Mouse (Mus musculus): ENCODE measurements at regions not wholly inside any gene's neighbourhood (a gene's known extent, or its start where the extent isn't known, plus 50 kb on each side); places are given as distances from the start of the nearest gene placed in this dataset.

DNA sequence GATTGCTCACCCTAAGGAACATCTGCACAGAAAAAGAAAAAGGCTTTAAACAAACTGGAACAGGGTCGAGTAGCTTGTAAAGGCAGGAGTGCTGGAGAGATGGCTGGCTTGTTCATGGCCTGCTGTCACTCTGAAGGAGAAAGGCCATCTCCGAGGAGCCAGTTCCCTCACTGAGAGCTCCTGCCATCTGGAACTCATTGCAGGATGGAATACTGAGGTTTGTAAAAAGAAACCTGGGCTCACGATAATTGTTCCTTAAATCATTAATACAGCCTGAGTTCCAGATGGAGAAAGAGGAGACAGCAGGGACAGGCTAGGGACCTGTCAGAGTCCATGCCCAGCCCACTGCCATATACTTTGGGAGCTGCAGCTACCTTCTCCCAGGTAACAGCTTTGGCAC, 100.8 kb upstream of the Gm12830 start:
- DNase-seq (ENCODE audit: low spot score): no peak

DNA sequence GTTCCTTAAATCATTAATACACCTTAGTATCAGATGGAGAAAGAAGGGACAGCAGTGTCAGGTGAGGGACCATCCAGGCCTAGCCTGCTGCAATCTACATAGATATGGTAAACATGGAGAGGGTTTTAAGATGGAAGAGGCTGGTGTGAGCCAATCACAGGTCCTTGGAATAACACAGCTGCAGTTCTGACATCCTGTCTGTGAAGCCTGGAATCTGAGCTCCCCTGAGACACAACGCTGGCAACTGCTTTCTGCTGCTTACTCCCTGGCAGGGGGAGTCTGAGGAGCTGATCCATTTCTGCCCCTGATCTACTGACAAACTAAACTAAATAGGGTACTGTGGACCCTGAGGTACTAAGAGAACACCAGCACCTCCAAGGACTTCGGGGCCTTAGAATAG, 100.1 kb upstream of the Gm12830 start:
- DNase-seq (ENCODE audit: low spot score): no peak

DNA sequence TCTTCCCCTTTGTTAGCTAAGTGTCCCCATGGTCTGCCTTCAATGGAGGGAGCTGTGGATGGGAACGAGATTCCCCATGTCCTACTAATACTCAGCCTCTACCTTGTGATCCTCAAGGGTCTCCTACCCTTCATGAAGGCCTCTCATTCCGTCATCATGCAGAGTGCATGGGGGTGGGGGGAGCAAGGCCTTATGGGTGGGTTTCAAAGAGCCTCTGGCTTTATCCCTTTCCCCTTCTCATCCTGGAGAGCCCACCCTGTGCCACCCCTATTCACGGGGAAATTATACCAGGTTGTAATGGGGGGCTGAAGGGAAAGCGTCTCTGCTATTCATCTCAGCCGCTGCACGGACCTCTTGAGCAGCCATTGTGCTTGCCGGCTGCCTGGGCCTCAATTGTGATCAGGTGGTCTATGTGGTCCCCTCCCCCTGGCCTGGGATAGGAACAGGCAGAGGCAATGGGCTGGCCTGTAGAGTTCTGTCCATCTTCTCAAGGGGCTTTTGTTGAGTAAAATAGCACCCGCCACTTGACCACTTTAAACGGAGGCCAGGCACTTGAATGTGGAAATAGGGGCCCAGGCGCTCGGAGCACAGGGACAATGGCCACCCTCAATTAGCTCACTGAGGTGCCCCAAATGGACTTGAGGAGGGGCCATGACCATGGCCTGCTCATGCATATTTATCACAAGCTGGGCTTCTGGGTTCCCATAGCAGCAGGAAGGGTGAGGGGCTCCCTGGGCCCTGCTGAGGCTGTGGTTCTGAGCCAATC, 93.1 kb upstream of the Gm12830 start:
- DNase-seq (ENCODE audit: low spot score): no peak

GRCm38 (mm10) chr4:114733256-114734004, 88.1 kb upstream of the Gm12830 start:
- no peak for DNase-seq (ENCODE audit: low spot score)

DNA sequence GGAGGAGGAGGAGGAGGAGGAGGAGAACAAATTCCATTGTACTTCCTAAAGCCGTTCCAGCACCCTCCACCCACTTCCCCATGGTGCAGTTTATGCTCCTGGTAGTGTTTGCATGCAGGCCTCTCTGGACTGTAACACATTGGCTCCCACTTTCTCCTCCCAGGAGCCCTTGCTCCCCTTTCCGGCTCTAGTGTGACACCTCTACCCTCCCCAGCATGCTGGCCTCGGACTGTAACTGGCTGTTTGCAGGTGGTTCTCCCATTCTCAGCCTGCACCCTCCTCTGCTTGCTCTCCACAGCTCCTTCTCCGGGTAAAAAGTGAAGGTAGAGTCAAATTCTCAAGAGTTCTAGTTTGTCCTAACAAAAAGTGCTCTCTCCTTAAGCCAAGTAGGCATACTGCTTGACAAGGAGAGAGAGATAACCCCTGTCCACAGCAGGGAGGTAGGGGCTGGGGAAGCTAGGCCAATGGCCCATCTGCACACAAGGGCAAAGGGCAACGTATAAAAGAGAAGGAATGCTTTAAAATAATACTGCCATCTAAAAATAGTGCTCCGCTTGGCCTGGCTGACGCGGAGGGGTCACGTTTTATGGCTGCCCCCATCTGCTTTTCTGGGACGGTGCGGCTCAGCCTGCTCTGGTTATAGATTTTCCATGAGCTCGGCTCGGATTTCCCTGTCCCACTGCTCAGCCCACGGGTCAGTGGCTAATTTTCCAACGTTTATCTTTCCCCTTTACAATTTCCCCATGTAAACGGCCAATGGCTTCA, 82.4 kb upstream of the Gm12830 start:
- no peak for DNase-seq (ENCODE audit: low spot score)

GRCm38 (mm10) chr4:114748131-114748530, 73.4 kb upstream of the Gm12830 start:
- DNase-seq (ENCODE audit: low spot score): no peak

GRCm38 (mm10) chr4:114759837-114760236, 61.7 kb upstream of the Gm12830 start:
- no peak for DNase-seq (ENCODE audit: low spot score)

- no peak for DNase-seq (ENCODE audit: low spot score)
Measured at GRCm38 (mm10) chr4:114766643-114767393, 54.7 kb upstream of the Gm12830 start.
